Mouse (Mus musculus) stomach, embryonic 16.5 days (tissue): Measurements from ENCODE around the gene Lclat1. TPM values are rescaled to one million over a fixed set of nuclear protein-coding genes. Genes with fewer than 3 reads are reported as not detected.

Experiments used
- ATAC-seq: fragments of 200-750 bp; cut with Nextera tagmentation; 2 replicates; pipeline ENCODE4 v1.8.0; 2017; ENCODE audit warnings: moderate number of reproducible peaks, moderate TSS enrichment; ENCODE audit not compliant: insufficient read depth, low FRiP score
- H3K27ac ChIP-seq: fragments of 300-500 bp; sonication (generic); 2 replicates; pipeline ENCODE4 v1.5.1; 2014; ENCODE audit warnings: low read length
- H3K27me3 ChIP-seq: fragments of 300-500 bp; sonication (generic); 2 replicates; pipeline ENCODE4 v1.6.1; 2014; ENCODE audit warnings: low read length, control low read depth, mixed read lengths; ENCODE audit not compliant: control insufficient read depth, insufficient read depth
- H3K36me3 ChIP-seq: fragments of 300-500 bp; sonication (generic); 2 replicates; pipeline ENCODE4 v1.6.1; 2014; ENCODE audit warnings: low read length; ENCODE audit not compliant: control insufficient read depth, insufficient read depth
- H3K4me1 ChIP-seq: fragments of 300-500 bp; sonication (generic); 2 replicates; pipeline ENCODE4 v1.6.1; 2014; ENCODE audit warnings: low read length, control low read depth, mixed read lengths; ENCODE audit not compliant: control insufficient read depth, insufficient read depth
- H3K4me2 ChIP-seq: fragments of 300-500 bp; sonication (generic); 2 replicates; pipeline ENCODE4 v1.6.1; 2014; ENCODE audit warnings: low read depth, low read length, mixed read lengths
- H3K4me3 ChIP-seq: fragments of 300-500 bp; sonication (generic); replicated peaks from 2 replicates; pipeline ENCODE4 v1.5.1; 2014; ENCODE audit warnings: mild to moderate bottlenecking, low read length
- H3K9ac ChIP-seq: fragments of 300-500 bp; sonication (generic); 2 replicates; pipeline ENCODE4 v1.6.1; 2014; ENCODE audit warnings: low read length
- H3K9me3 ChIP-seq: fragments of 300-500 bp; sonication (generic); replicated peaks from 2 replicates; pipeline ENCODE4 v1.6.1; 2016; ENCODE audit warnings: low read length, control low read depth; ENCODE audit not compliant: control insufficient read depth
- WGBS: fragments of 180-500 bp; shearing (Covaris S2); extraction: QIAGEN DNeasy Blood & Tissue Kit; methylation state at CpG from one replicate; pipeline ENCODE4 v1.1.7; 2014; 5-methylcytosine and 5-hydroxymethylcytosine counted together
- polyA plus RNA-seq: library from polyadenylated mRNA; unstranded; fragments of >200 nt; fragmentation: Nextera tagmentation; extraction: Ambion mirVana; gene quantifications from 2 replicates; pipeline ENCODE4 v1.2.1, GENCODE M21; 2015

Gene Lclat1
- polyA plus RNA-seq, 1 experiment from 2014 or later: 14.5 TPM

DNA sequence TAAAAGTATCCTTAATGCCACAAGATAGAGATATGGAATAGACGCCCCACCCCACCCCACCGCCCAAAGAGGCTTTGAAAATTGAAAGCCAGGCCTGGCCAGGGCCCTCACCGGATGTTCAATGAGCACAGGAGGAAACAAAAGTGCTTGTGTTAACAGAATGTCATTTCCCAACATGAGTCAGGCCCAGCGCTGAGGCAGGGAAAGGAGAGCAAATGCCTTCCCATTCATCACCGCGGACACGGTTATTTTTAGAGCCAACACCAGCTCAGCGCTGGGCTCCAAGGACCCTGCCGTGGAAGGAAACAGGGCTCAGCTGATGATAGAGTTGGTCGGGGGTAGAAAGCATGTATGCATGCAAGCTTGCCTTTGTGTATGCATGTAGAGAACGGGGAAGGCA lies 40.4 kb upstream of the Lclat1 start:
- Histone ChIP-seq H3K9ac (no peak overlapping the region), H3K36me3 (no peaks in the 10 kb centered on the region), H3K4me2 (no peak overlapping the region), H3K4me3 (no peak overlapping the region), H3K27me3 (no peaks in the 10 kb centered on the region), H3K9me3 (no peaks in the 10 kb centered on the region), H3K4me1 (peaks cover 25% of the 10 kb centered on the region), H3K27ac (peak overlapping the region; percentile 61)
- 22% methylated on average over 11 of the region's 11 CpGs for WGBS
- ATAC-seq: peak; percentile 59

DNA sequence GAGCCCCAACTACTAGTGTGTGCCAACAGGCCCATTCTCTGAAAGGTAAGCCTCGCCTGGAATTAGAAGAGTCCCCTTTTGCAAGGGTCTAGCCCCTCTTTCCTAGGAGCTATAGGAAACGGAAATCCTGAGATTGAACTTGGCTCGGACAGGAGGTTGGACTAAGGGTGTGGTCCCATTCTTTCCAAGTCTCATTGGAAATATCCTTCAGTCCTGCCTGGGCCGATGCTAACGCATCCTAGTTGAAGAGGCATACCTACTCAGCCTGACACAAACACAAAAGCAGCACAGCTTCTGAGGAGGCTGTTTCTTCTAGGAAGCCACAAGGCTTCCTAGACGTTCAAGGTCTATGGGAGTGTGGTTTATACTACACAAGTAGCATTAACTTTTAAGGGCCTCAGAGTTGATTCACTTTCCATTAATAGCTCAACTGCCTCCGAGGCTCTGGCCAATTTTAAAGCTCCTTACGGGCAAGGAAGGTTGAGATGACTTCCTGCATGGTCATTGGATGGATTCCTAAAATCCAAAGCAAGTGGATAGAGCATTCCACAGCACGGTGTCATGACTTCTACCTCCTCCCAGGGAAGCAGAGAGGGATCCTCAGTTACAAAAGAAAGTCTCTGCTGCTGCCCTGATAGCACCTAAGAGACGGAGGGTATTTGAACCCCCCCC lies 39.3 kb upstream of the Lclat1 start:
- H3K4me3 ChIP-seq: no peak overlapping the region
- peak overlapping the region; percentile 61 for H3K27ac ChIP-seq
- WGBS: 54% methylated on average over 10 of the region's 10 CpGs
- ATAC-seq: no peak
- peaks cover 33% of the 10 kb centered on the region for H3K4me1 ChIP-seq
- no peak overlapping the region for H3K9ac ChIP-seq
- H3K4me2 ChIP-seq: no peak overlapping the region
- no peaks in the 10 kb centered on the region for H3K36me3 ChIP-seq
- H3K27me3 ChIP-seq: no peaks in the 10 kb centered on the region
- no peaks in the 10 kb centered on the region for H3K9me3 ChIP-seq

DNA sequence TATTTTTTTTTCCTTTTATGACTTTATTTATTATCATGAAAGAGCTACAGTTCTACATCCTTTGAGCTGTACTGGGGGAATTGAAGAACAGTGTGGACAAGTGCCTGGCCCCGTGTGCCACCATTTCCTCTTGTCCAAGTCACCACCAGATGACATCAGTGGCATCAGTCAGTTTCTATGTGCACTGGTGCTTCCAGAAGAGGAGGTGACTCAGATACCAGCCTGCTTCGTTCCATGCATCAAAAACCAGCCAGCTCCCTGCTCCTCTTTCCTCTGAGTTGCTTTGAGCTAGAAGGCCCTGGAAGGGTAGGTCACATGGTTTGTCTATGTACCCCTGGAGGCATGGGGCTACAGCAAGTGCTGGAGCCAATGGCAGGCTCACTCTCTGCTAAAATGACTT lies 37.3 kb upstream of the Lclat1 start:
- H3K9me3 ChIP-seq: no peaks in the 10 kb centered on the region

DNA sequence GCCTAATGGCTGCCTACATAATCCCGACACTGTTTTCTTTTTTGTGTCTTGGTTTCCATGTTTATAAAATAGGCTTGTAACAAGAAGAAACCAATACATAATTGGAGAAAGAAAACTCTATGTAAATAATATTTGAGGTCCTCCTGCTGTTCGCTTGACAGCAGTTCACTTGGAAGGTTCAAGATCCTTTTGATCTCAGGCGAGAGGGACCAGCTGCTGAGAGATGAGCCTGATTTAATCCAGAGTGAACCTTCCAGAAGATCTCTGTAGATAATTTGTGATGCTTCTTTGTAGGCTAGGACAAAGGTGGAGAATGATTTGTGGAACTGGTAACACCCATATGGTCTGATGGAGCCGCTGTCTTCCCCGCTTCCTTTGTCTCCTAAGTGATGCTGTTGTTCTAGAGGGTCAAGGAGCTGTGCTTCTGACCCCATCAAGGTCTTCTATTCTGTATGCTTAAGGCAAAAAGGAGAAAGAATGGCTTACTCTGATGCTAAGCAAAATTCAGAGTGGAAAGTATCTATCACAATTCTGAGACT lies 36.0 kb upstream of the Lclat1 start:
- no peak overlapping the region for H3K9ac ChIP-seq
- ATAC-seq: peak; percentile 11; the same call in 1 of the 2 replicates
- 42% methylated on average over 5 of the region's 5 CpGs for WGBS
- peaks cover 36% of the 10 kb centered on the region for H3K4me1 ChIP-seq
- no peak overlapping the region for H3K4me3 ChIP-seq
- H3K27me3 ChIP-seq: no peaks in the 10 kb centered on the region
- H3K36me3 ChIP-seq: no peaks in the 10 kb centered on the region
- peak overlapping the region; percentile 85 for H3K27ac ChIP-seq
- H3K4me2 ChIP-seq: no peak overlapping the region
- H3K9me3 ChIP-seq: no peaks in the 10 kb centered on the region

More for the DNA sequence above, 37.3 kb upstream of the Lclat1 start:
- Histone ChIP-seq H3K27ac (peak overlapping the region; percentile 79), H3K9ac (no peak overlapping the region), H3K4me3 (no peak overlapping the region), H3K4me1 (peaks cover 38% of the 10 kb centered on the region), H3K36me3 (no peaks in the 10 kb centered on the region), H3K4me2 (no peak overlapping the region), H3K27me3 (no peaks in the 10 kb centered on the region)
- no peak for ATAC-seq
- 82% methylated on average over 2 of the region's 2 CpGs for WGBS

DNA sequence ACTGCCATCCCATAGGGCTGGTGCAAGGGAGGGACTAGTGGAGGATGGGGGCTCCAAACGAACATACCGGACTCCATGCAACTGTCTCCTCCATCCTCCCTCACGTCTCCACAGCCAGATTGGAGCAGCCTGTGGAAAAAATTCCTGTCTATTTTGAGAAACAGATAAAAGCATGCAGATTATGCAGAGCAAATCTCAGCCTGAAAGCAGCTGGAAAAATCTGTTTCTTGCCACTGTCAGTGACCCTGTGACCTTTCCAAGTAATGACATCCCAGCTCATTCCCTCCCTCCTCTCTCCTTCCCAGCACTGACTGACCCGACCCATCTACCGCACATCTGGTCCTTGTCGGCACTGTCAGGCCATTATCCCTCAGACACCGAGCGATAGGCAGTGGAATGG lies 35.5 kb upstream of the Lclat1 start:
- Histone ChIP-seq H3K4me1 (peaks cover 31% of the 10 kb centered on the region), H3K9ac (no peak overlapping the region), H3K36me3 (no peaks in the 10 kb centered on the region), H3K4me3 (no peak overlapping the region), H3K9me3 (no peaks in the 10 kb centered on the region), H3K4me2 (no peak overlapping the region), H3K27ac (peak overlapping the region; percentile 85), H3K27me3 (no peaks in the 10 kb centered on the region)
- peak; percentile 86 for ATAC-seq
- 32% methylated on average over 8 of the region's 8 CpGs for WGBS

DNA sequence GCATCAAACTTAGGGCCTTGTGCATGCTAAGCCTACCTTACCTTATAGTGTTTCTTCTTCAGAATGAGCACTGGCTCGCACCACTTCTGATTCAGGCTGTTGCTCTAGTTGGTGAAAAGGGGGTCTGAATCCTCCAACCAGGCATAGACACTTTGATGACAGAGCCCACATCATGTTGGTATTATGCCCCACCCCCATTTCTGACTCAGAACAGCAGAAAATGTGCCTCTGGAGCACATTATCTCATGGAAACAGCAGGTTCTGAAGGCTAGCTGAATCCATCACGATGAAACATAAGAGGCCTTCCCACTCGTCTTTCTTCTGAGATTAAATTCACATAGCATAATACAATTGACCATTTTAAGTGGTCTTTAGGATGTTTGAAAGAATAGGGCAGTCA lies 33.2 kb upstream of the Lclat1 start:
- no peak overlapping the region for H3K9ac ChIP-seq
- H3K27me3 ChIP-seq: no peaks in the 10 kb centered on the region
- 75% methylated on average over 3 of the region's 3 CpGs for WGBS
- H3K4me2 ChIP-seq: no peak overlapping the region
- no peak overlapping the region for H3K27ac ChIP-seq
- H3K4me1 ChIP-seq: peaks cover 19% of the 10 kb centered on the region
- no peak for ATAC-seq
- H3K36me3 ChIP-seq: no peaks in the 10 kb centered on the region
- H3K9me3 ChIP-seq: no peaks in the 10 kb centered on the region
- no peak overlapping the region for H3K4me3 ChIP-seq

DNA sequence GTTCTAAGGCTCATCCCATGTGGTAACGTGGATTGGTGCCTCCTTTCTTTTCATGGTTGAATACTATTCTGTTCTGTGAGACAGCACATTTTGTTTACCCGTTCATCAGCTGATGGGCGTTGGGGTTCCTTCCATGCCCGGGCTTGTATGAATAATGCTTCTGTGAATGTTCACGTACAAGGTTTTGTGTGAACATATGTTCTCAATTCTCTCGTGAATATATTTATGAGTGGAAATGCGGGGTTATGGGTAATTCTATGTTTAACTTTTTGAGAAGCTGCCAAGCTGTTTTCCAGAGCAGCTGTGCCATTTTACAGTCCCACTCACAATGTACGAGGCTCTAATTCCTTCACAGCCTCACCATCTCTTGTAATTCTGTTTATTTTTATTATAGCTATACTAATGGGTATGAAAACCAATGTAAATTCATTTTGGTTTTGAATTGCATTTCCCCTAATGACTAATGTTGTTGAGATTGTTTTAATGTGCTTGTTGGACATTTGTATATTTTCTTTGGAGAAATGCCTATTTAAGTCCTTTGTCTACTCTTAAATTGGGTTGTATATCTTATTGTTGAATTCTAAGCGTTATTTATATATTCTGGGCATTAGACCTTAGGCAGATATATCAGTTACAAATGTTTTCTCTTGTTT lies 32.4 kb upstream of the Lclat1 start:
- Histone ChIP-seq H3K9ac (no peak overlapping the region), H3K4me1 (peaks cover 19% of the 10 kb centered on the region), H3K4me2 (no peak overlapping the region), H3K4me3 (no peak overlapping the region), H3K27ac (peak overlapping the region; percentile 70; the same call in 1 of the 2 replicates), H3K27me3 (no peaks in the 10 kb centered on the region), H3K36me3 (no peaks in the 10 kb centered on the region), H3K9me3 (no peaks in the 10 kb centered on the region)
- 43% methylated on average over 9 of the region's 9 CpGs for WGBS
- no peak for ATAC-seq

DNA sequence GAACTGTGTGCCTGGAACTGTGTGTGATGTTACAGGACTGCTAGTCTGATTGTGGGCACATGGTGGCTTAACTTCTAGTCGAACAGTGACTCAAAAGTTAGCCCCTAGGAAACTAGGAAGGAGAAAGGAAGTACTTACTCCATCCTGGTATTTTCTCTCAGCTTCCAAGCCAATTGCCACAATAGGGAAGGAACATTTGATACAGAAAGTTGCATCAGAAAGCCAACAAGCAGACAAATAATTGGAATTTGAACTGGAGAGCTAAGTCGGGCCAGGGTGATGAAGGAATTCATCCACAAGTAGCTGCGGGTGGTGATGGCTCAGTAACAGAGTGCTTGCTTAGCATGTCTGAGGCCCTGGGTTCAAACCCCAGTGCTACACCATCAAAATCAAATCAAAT lies 30.1 kb upstream of the Lclat1 start:
- WGBS: 76% methylated on average over 3 of the region's 3 CpGs
- no peak overlapping the region for H3K4me3 ChIP-seq
- H3K4me1 ChIP-seq: peaks cover 12% of the 10 kb centered on the region; the same call in 1 of the 2 replicates
- no peaks in the 10 kb centered on the region for H3K9me3 ChIP-seq
- no peak for ATAC-seq
- H3K27ac ChIP-seq: no peak overlapping the region
- no peaks in the 10 kb centered on the region for H3K36me3 ChIP-seq
- H3K4me2 ChIP-seq: no peak overlapping the region
- no peaks in the 10 kb centered on the region for H3K27me3 ChIP-seq
- no peak overlapping the region for H3K9ac ChIP-seq

DNA sequence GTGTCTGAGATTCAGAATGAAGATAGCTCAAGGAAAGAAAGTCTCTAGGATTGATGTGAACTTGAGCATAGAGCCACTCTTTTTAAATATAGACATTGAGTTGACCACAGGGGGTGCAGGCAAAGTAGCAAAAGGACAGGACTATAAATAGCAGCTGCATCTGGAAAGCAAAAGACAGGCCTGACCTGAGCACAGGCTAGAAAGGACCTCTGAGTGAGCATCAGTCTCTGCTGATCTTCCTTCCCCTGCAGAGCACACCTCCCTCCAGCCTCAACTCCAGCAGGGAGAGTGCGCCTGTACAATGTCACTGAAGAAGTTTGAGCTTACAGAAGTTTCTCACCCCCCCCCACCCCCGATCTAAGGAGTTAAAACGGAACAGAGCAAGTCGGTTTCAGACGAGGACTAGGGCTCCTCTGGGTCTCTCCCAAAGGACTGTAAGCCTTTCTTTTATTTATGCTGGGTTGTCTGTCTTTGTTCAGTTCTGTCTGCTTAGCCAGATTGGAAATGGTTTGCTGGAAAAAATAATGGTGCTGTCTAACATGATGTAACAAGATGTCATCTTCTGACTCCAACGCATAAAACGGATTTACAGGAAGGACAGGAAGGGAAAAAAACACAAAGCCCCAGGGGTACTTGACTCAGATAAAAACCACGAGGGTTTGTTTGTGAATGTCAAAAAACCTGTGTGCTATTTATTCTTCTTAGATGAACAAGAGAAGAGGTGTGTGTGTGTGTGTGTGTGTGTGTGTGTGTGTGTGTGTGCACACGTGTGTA lies 26.2 kb upstream of the Lclat1 start:
- Histone ChIP-seq H3K36me3 (no peaks in the 10 kb centered on the region), H3K9me3 (no peaks in the 10 kb centered on the region), H3K9ac (no peak overlapping the region), H3K4me2 (no peak overlapping the region), H3K4me1 (no peaks in the 10 kb centered on the region), H3K27me3 (no peaks in the 10 kb centered on the region), H3K27ac (peak overlapping the region; percentile 22; the same call in 1 of the 2 replicates), H3K4me3 (no peak overlapping the region)
- WGBS: 32% methylated on average over 9 of the region's 9 CpGs
- peak; percentile 78 for ATAC-seq
